Mouse (Mus musculus) heart, postnatal 0 days (tissue): ENCODE data around the gene Cbln1.

Experiments
- CTCF ChIP-seq: IDR thresholded peaks from 2 replicates; pipeline ENCODE4 v1.5.1; 2016; ENCODE audit warnings: antibody characterized with exemption, control low read depth, low read depth
- EP300 ChIP-seq: IDR thresholded peaks from 2 replicates; pipeline ENCODE4 v1.6.1; 2016; ENCODE audit warnings: antibody characterized with exemption, low read depth

- TF ChIP-seq CTCF (no peak), EP300 (no peak)
These were observed 15.5 kb downstream of the Cbln1 start for GRCm38 (mm10) chr8:87456949-87457348.
